Mouse (Mus musculus) bone marrow, adult 2 months (tissue): ENCODE results near the gene Cdiptos.

Experiments
- CTCF ChIP-seq: fragments of 200-500 bp; IDR thresholded peaks from 2 replicates; pipeline ENCODE4 v1.5.1; 2011; ENCODE audit warnings: low read length, control low read depth; ENCODE audit not compliant: control insufficient read depth, insufficient read depth
- POLR2A ChIP-seq: fragments of 200-500 bp; IDR thresholded peaks from 2 replicates; pipeline ENCODE4 v1.6.1; 2011; ENCODE audit warnings: low read depth, mild to moderate bottlenecking, control low read depth, low read length, borderline replicate concordance; ENCODE audit not compliant: control insufficient read depth

- no peak for TF ChIP-seq CTCF
- no peak for TF ChIP-seq POLR2A
These were observed 13.9 kb downstream of the Cdiptos start for GRCm38 (mm10) chr7:126961965-126962364.
